Mouse (Mus musculus): Measurements from ENCODE around the gene Trim29. TPM values are rescaled to one million over a fixed set of nuclear protein-coding genes. Genes with fewer than 3 reads are reported as not detected.

Trim29 gene
- polyA plus RNA-seq, 1 experiment: 1.3 TPM

DNA sequence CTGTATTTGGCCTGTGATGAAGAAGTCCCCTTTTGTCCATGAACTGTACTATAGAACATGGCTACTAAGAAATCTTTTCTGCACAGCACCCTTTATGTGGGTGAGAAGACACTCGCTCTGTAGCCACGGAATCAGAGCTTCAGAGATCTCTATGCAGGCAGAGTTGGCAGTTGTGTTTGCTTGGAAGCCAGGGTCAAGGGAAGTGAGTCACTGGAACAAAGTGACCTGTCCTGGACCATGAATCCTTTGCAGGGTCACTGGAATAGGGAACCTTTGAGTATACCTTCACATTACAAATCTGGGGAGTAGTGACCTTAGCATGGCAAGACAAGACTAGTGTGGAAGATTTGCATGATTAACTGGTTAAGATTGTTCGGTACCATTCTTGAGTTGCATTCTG lies 58.1 kb downstream of the Trim29 start:
- TF ChIP-seq POLR2A (IDR thresholded peaks at IDR 0.05; ENCODE audit: insufficient read depth, low read length) (no peak), CTCF (IDR thresholded peaks at IDR 0.05; ENCODE audit: low read depth, low read length) (no peak), EP300 (IDR thresholded peaks at IDR 0.05; ENCODE audit: insufficient read depth, low read depth, low read length) (no peak)
- Histone ChIP-seq H3K9me3 (replicated peaks; ENCODE audit: control insufficient read depth, insufficient read depth, low read length, poor library complexity, severe bottlenecking) (no peaks in the 10 kb centered on the region), H3K27me3 (ENCODE audit: control insufficient read depth, insufficient read depth, low read length, poor library complexity, severe bottlenecking) (no peaks in the 10 kb centered on the region), H3K4me3 (ENCODE audit: low read depth, low read length) (no peak overlapping the region), H3K27ac (ENCODE audit: insufficient read depth, low read length) (no peak overlapping the region), H3K36me3 (ENCODE audit: control insufficient read depth, insufficient read depth, low read length, poor library complexity, severe bottlenecking) (no peaks in the 10 kb centered on the region), H3K9ac (ENCODE audit: low read depth, poor library complexity, severe bottlenecking) (no peak overlapping the region), H3K4me1 (ENCODE audit: control insufficient read depth, insufficient read depth, low read length) (no peaks in the 10 kb centered on the region)

DNA sequence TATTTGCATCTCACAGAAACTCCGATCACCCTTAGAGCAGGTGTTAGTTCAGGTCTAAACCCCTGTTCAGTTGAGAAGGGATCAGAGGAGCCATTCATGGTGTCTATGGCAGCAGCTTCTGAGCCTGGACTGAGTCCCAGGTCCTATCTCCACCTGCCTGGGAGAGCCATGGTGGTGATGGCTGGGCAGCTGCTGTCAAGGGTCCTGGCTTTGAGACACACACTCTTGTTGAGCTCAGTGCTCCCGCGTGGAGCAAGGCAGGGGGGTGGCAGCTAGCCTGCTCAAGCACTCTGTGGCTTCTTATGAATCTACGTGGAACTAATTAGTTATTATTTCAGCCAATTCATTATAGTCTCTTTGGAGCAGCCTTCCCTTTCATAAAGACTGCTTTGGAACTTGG lies 73.2 kb downstream of the Trim29 start:
- H3K9ac ChIP-seq (ENCODE audit: low read depth, poor library complexity, severe bottlenecking): no peak overlapping the region
- no peak overlapping the region for H3K4me3 ChIP-seq (ENCODE audit: low read depth, low read length)
- H3K27me3 ChIP-seq (ENCODE audit: control insufficient read depth, insufficient read depth, low read length, poor library complexity, severe bottlenecking): no peaks in the 10 kb centered on the region
- TF ChIP-seq POLR2A (IDR thresholded peaks at IDR 0.05; ENCODE audit: insufficient read depth, low read length): no peak
- no peak for TF ChIP-seq CTCF (IDR thresholded peaks at IDR 0.05; ENCODE audit: low read depth, low read length)
- no peak for TF ChIP-seq EP300 (IDR thresholded peaks at IDR 0.05; ENCODE audit: insufficient read depth, low read depth, low read length)
- H3K9me3 ChIP-seq (replicated peaks; ENCODE audit: control insufficient read depth, insufficient read depth, low read length, poor library complexity, severe bottlenecking): no peaks in the 10 kb centered on the region
- no peaks in the 10 kb centered on the region for H3K4me1 ChIP-seq (ENCODE audit: control insufficient read depth, insufficient read depth, low read length)
- H3K36me3 ChIP-seq (ENCODE audit: control insufficient read depth, insufficient read depth, low read length, poor library complexity, severe bottlenecking): no peaks in the 10 kb centered on the region
- no peak overlapping the region for H3K27ac ChIP-seq (ENCODE audit: insufficient read depth, low read length)

DNA sequence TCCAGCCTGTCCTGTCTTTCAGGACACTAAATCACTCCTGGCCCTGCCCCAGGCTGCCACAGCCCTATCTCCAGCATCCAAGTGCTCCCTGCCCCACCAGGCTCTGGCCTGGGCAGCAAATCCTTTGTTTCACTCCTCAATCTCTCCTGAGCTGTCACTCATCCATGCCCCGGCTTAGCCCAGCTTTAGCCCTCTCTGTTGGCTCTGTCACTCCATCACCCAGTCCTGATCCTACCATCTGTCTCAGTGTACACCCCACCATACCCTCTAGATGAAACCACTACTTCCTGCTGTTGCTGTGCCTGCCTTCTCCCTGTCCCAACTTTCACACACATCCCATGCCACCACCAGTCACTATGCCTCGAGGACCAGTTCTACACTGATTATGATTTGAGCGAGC lies 73.8 kb downstream of the Trim29 start:
- no peak overlapping the region for H3K27ac ChIP-seq (ENCODE audit: insufficient read depth, low read length)
- H3K27me3 ChIP-seq (ENCODE audit: control insufficient read depth, insufficient read depth, low read length, poor library complexity, severe bottlenecking): no peaks in the 10 kb centered on the region
- H3K36me3 ChIP-seq (ENCODE audit: control insufficient read depth, insufficient read depth, low read length, poor library complexity, severe bottlenecking): no peaks in the 10 kb centered on the region
- H3K4me3 ChIP-seq (ENCODE audit: low read depth, low read length): no peak overlapping the region
- no peak overlapping the region for H3K9ac ChIP-seq (ENCODE audit: low read depth, poor library complexity, severe bottlenecking)
- TF ChIP-seq POLR2A (IDR thresholded peaks at IDR 0.05; ENCODE audit: insufficient read depth, low read length) (no peak), EP300 (IDR thresholded peaks at IDR 0.05; ENCODE audit: insufficient read depth, low read depth, low read length) (no peak), CTCF (IDR thresholded peaks at IDR 0.05; ENCODE audit: low read depth, low read length) (no peak)
- H3K4me1 ChIP-seq (ENCODE audit: control insufficient read depth, insufficient read depth, low read length): peaks cover 3% of the 10 kb centered on the region
- H3K9me3 ChIP-seq (replicated peaks; ENCODE audit: control insufficient read depth, insufficient read depth, low read length, poor library complexity, severe bottlenecking): no peaks in the 10 kb centered on the region

Other genes with a start within 250 kb of the Trim29 start
- gene Arhgef12, start 203.6 kb upstream of the Trim29 start, polyA plus RNA-seq (2011; ENCODE audit: insufficient read depth, insufficient read length, low read depth, missing spikeins): 42.6 and 45.6 TPM in 2 replicates
- 10.0 and 10.5 TPM in 2 replicates for gene Tmem136, start 194.3 kb upstream of the Trim29 start, polyA plus RNA-seq (2011; ENCODE audit: insufficient read depth, insufficient read length, low read depth, missing spikeins)
- gene Pou2f3, start 100.5 kb upstream of the Trim29 start, polyA plus RNA-seq (2011; ENCODE audit: insufficient read depth, insufficient read length, low read depth, missing spikeins): 2.4 and 2.9 TPM in 2 replicates
- gene Oaf, start 70.9 kb upstream of the Trim29 start, polyA plus RNA-seq (2011; ENCODE audit: insufficient read depth, insufficient read length, low read depth, missing spikeins): 3.7 and 4.8 TPM in 2 replicates

All from ES-Bruce4 (cell line).